Mouse (Mus musculus) heart, embryonic 16.5 days (tissue): ENCODE data around the gene Lmna. TPM values are rescaled to one million over a fixed set of nuclear protein-coding genes. Genes with fewer than 3 reads are reported as not detected.
A peak's percentile ranks its signal among the peaks of the same experiment; 100 is the strongest.

ENCODE experiments used
- ATAC-seq: fragments of 200-750 bp; cut with Nextera tagmentation; replicated peaks from 2 replicates; pipeline ENCODE4 v1.8.0; 2017; ENCODE audit warnings: moderate number of reproducible peaks; ENCODE audit not compliant: insufficient read depth, low FRiP score; ENCODE audit errors: extremely low read depth
- H3K27ac ChIP-seq: fragments of 300-500 bp; sonication (generic); 2 replicates; pipeline ENCODE4 v1.5.1; 2014; ENCODE audit warnings: mild to moderate bottlenecking, low read length, control low read depth, moderate library complexity
- H3K27me3 ChIP-seq: fragments of 300-500 bp; sonication (generic); 2 replicates; pipeline ENCODE4 v1.6.1; 2014; ENCODE audit warnings: low read length, mixed read lengths; ENCODE audit not compliant: control insufficient read depth, insufficient read depth
- H3K36me3 ChIP-seq: fragments of 300-500 bp; sonication (generic); 2 replicates; pipeline ENCODE4 v1.6.1; 2014; ENCODE audit not compliant: control insufficient read depth, insufficient read depth
- H3K4me1 ChIP-seq: fragments of 300-500 bp; sonication (generic); 2 replicates; pipeline ENCODE4 v1.6.1; 2014; ENCODE audit warnings: low read length, mixed read lengths; ENCODE audit not compliant: control insufficient read depth, insufficient read depth
- H3K4me2 ChIP-seq: fragments of 300-500 bp; sonication (generic); 2 replicates; pipeline ENCODE4 v1.6.1; 2014; ENCODE audit warnings: low read depth, mild to moderate bottlenecking, control low read depth, low read length
- H3K4me3 ChIP-seq: fragments of 300-500 bp; sonication (generic); 2 replicates; pipeline ENCODE4 v1.5.1; 2014; ENCODE audit warnings: mild to moderate bottlenecking, control low read depth, low read length
- H3K9ac ChIP-seq: fragments of 300-500 bp; sonication (generic); 2 replicates; pipeline ENCODE4 v1.6.1; 2014; ENCODE audit warnings: low read length, control low read depth
- H3K9me3 ChIP-seq: fragments of 300-500 bp; sonication (generic); replicated peaks from 2 replicates; pipeline ENCODE4 v1.6.1; 2016; ENCODE audit warnings: low read length; ENCODE audit not compliant: control insufficient read depth
- WGBS: fragments of 180-500 bp; shearing (Covaris S2); extraction: QIAGEN DNeasy Blood & Tissue Kit; methylation state at CpG from one replicate; pipeline ENCODE4 v1.1.7; 2014; 5-methylcytosine and 5-hydroxymethylcytosine counted together
- polyA plus RNA-seq: library from polyadenylated mRNA; unstranded; fragments of >200 nt; fragmentation: Nextera tagmentation; extraction: Ambion mirVana; gene quantifications from 2 replicates; pipeline ENCODE4 v1.2.1, GENCODE M21; 2015

Gene Lmna
- polyA plus RNA-seq = 127 and 129 TPM in 2 replicates

DNA sequence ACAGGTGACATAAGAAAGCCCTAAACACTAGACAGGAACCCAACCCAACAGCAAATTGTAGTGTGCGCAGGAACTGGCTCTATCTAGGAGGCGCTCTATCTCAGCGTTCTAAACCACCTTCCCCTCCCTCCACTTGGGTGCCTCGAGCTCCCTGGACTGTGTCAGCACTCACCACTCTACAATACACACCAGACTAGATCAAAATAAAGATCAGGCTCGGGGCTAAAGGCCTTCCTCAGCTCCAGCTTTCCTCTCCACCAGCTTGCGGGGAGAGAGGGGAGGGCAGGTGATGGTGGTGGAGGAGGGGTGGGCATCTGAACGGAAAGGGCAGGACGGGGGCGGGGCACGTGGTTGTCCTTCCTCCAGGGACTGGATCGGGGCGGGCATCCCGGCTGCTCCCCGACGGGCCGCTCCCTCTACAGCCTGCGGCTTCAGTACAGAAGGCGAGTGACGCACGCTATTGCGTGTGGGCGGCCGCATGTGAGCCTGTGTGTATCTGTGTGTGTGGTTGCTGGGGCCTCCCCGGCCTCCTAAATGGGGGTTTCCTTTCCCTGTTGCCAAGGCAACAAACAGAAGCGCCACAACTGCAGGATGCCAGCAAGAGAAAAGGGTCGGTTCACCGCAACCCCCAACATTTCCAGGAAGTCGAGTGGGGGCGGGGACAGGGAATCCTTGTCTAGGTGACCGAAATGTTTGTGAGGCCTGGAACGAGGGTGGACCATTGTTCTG lies at the start of gene Lmna:
Lmna (minus strand) TSS at position 265 of the 729 bp plus-strand sequence.
- H3K27ac ChIP-seq = peak within 1 kb of the TSS; percentile 94
- peak within 1 kb of the TSS; percentile 77 for H3K4me2 ChIP-seq
- under 1% methylated on average over 29 of the region's 31 CpGs for WGBS
- H3K9me3 ChIP-seq = no peaks in the 10 kb centered on the region
- peak; percentile 91 for ATAC-seq
- H3K4me1 ChIP-seq = peaks cover 37% of the 10 kb centered on the region
- peak within 1 kb of the TSS; percentile 75 for H3K9ac ChIP-seq
- peak within 1 kb of the TSS; percentile 58 for H3K4me3 ChIP-seq
- no peaks in the 10 kb centered on the region for H3K36me3 ChIP-seq
- H3K27me3 ChIP-seq = no peaks in the 10 kb centered on the region

DNA sequence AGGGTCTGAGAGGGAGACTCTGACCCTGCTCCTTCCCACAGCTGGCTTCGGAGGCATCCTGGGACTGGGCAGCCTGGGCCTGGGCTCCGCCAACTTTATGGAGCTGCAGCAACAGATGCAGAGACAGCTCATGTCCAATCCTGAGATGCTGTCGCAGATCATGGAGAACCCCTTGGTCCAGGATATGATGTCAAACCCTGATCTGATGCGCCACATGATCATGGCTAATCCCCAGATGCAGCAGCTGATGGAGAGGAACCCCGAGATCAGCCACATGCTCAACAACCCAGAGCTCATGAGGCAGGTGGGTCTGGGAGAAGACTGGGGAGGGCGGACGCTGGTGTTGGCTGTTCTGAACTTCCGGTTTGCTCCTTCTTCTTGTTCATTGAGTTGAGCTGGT lies 46.9 kb upstream of the Lmna start:
- H3K4me2 ChIP-seq = no peak overlapping the region
- H3K4me3 ChIP-seq = no peak overlapping the region
- H3K9me3 ChIP-seq = no peaks in the 10 kb centered on the region
- H3K27me3 ChIP-seq = no peaks in the 10 kb centered on the region
- no peak overlapping the region for H3K9ac ChIP-seq
- H3K4me1 ChIP-seq = peaks cover 15% of the 10 kb centered on the region
- H3K27ac ChIP-seq = no peak overlapping the region
- WGBS = 96% methylated on average over 8 of the region's 8 CpGs
- peaks cover 38% of the 10 kb centered on the region for H3K36me3 ChIP-seq
- ATAC-seq = no peak

DNA sequence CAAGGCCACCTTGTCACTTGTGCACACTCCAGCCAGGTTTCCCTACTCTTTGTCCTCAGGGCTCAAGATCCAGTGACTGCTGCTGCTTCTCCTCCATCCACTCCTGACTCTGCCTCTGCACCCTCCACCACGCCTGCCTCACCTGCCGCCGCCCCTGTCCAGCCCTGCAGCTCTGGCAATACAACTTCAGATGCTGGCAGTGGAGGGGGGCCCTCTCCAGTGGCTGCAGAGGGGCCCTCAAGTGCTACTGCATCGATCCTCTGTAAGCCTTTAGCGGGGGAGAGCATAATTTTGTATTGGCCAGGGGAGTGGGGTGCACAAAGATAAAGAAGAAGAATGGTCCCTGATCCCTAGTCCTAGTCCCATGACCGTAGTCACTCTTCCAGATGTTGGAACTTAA lies 46.0 kb upstream of the Lmna start:
- no peak for ATAC-seq

DNA sequence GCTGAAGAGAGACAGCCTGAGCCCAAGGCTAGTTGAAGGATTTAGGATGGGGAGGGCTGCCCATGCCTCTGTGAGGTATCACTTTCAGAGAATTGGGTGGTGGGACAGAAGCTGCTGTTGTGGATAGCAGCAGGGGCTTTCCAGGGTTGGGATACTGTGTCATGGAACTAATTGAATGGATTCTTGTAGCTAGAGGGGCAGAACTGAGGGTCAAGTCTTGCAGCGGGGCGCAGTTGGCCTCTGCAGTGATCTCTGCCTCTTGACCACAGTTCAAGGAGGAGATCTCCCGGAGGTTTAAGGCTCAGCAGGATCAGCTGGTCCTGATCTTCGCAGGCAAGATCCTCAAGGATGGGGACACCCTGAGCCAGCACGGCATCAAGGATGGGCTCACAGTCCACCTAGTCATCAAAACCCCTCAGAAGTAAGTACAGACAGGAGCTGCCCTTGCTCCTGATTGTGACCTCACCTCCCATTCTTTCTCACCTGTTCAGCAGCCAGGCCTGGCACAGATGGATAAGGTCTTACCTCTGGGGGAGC lies 45.4 kb upstream of the Lmna start:
- ATAC-seq = no peak
- Histone ChIP-seq H3K27ac (no peak overlapping the region), H3K4me3 (no peak overlapping the region), H3K27me3 (no peaks in the 10 kb centered on the region), H3K36me3 (peaks cover 27% of the 10 kb centered on the region), H3K9ac (no peak overlapping the region), H3K4me2 (no peak overlapping the region), H3K4me1 (peaks cover 15% of the 10 kb centered on the region), H3K9me3 (no peaks in the 10 kb centered on the region)
- WGBS = 89% methylated on average over 5 of the region's 5 CpGs

More for the DNA sequence above, 46.0 kb upstream of the Lmna start:
- Histone ChIP-seq H3K36me3 (peaks cover 33% of the 10 kb centered on the region), H3K4me1 (peaks cover 15% of the 10 kb centered on the region), H3K4me2 (no peak overlapping the region), H3K27me3 (no peaks in the 10 kb centered on the region), H3K4me3 (no peak overlapping the region), H3K9ac (no peak overlapping the region), H3K27ac (no peak overlapping the region), H3K9me3 (no peaks in the 10 kb centered on the region)
- 97% methylated on average over 6 of the region's 6 CpGs for WGBS

DNA sequence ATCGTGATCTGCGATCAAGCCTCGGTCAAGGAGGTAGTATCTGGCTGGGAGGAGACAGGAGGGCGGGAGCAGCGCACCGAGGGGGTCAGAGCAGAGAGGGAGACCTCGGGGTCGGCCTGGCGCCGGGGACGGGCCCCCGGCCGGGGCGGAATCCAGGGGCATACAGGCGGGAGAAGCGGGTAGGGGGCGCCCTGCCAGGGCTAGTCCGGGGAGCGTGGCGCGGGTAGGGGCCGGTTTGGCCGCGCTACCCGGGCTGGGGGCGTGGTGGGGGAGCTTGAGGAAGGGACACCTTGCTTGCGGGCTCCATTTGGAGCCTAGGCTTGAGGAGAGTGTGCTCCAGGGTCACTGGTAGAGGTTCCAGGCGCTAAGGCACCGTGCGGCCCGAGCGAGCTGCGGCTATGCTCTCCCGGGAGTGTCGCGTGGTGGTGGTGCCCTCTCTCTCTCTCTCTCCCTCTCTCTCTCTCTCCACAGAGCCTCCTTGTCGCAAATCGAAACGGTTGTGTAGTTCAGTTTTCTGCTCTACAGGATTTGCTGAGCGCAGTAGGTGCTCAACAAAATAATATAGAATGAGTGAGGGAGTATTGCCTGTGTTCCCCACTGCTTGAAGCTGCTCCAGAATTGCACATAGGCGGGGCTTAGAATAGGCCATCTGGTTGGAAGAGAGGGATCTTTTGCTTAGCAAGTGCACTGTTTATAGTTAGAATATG lies 44.3 kb upstream of the Lmna start:
- peak; percentile 5 for ATAC-seq
- under 1% methylated on average over 41 of the region's 41 CpGs for WGBS
- H3K4me2 ChIP-seq = peak overlapping the region; percentile 90
- H3K4me1 ChIP-seq = peaks cover 15% of the 10 kb centered on the region
- H3K9ac ChIP-seq = peak overlapping the region; percentile 85
- no peaks in the 10 kb centered on the region for H3K27me3 ChIP-seq
- H3K4me3 ChIP-seq = peak overlapping the region; percentile 69
- no peaks in the 10 kb centered on the region for H3K9me3 ChIP-seq
- peak overlapping the region; percentile 99 for H3K27ac ChIP-seq
- H3K36me3 ChIP-seq = peaks cover 17% of the 10 kb centered on the region

DNA sequence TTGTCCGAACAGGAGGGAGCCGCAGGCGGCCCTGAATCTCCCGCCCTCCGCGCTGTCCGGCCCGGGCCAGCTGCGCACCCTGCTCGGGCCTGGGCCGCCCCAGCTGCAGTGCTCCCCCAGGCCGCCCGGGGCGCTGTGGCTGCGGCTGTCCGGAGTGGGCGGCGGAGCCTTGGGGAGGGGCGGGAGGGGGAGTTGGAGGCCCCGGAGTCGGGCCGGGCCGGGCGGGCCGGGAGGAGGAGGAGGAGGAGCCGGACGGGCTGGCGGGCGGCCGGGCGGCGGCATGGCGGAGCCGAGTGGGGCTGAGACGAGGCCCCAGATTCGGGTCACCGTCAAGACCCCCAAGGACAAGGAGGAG lies 43.7 kb upstream of the Lmna start, which contains the start of gene Ubqln4:
Ubqln4 (plus strand) TSS at position 234 of the 355 bp plus-strand sequence.
- H3K9me3 ChIP-seq = no peaks in the 10 kb centered on the region
- no peaks in the 10 kb centered on the region for H3K27me3 ChIP-seq
- H3K4me1 ChIP-seq = peaks cover 15% of the 10 kb centered on the region
- peak within 1 kb of the TSS; percentile 90 for H3K4me2 ChIP-seq
- peak; percentile 86 for ATAC-seq
- under 1% methylated on average over 31 of the region's 37 CpGs for WGBS
- peak within 1 kb of the TSS; percentile 99 for H3K27ac ChIP-seq
- peak within 1 kb of the TSS; percentile 88 for H3K9ac ChIP-seq
- H3K36me3 ChIP-seq = peaks cover 14% of the 10 kb centered on the region
- peak within 1 kb of the TSS; percentile 69 for H3K4me3 ChIP-seq

DNA sequence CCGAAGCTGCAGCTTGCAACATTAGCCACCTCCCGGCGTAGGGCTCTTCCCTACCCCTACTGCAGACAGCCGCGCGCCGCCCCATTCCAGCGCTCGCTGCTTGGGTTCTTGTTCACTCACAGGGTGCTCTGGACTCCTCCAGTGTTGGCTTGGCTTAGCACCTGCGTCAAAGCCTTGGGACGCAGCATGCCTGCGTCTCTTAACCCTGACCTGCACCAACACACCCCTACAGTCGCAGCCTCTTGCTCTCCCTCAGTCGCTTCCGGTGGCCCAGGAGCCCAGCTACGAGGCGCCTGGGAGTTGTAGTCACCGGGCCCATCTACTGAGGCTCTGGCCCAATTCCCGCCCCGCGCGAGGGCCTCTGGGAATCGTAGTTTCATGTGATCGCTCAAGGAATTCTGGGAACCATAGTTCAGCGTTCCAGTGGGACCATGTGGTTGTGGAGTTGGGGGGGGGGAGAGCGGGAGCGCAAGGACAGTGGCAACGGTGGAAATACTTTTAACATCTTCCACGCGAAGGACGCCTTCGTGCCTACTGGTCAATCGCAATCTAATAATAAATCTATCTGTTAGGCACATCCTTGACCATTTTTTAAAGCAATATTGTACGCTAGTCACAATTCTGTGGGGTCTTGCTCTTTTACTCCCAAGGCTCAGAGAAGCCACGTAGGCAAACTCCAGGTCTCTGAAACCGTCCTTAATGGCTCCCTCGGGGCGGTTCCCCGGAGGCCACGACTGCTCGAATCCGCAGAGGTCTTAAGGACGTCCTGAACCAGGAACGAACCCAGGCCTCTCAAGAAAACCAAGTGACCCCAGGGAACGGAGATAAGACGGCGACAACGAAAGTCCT lies 43.1 kb upstream of the Lmna start, which contains the start of gene Lamtor2:
Lamtor2 (minus strand) TSS at position 399 of the 849 bp plus-strand sequence.
- peaks cover 15% of the 10 kb centered on the region for H3K4me1 ChIP-seq
- peak within 1 kb of the TSS; percentile 88 for H3K9ac ChIP-seq
- no peaks in the 10 kb centered on the region for H3K9me3 ChIP-seq
- H3K4me2 ChIP-seq = peak within 1 kb of the TSS; percentile 90
- WGBS = under 1% methylated on average over 48 of the region's 48 CpGs
- peak within 1 kb of the TSS; percentile 99 for H3K27ac ChIP-seq
- peaks cover 11% of the 10 kb centered on the region for H3K36me3 ChIP-seq
- ATAC-seq = peak; percentile 91
- no peaks in the 10 kb centered on the region for H3K27me3 ChIP-seq
- H3K4me3 ChIP-seq = peak within 1 kb of the TSS; percentile 69

DNA sequence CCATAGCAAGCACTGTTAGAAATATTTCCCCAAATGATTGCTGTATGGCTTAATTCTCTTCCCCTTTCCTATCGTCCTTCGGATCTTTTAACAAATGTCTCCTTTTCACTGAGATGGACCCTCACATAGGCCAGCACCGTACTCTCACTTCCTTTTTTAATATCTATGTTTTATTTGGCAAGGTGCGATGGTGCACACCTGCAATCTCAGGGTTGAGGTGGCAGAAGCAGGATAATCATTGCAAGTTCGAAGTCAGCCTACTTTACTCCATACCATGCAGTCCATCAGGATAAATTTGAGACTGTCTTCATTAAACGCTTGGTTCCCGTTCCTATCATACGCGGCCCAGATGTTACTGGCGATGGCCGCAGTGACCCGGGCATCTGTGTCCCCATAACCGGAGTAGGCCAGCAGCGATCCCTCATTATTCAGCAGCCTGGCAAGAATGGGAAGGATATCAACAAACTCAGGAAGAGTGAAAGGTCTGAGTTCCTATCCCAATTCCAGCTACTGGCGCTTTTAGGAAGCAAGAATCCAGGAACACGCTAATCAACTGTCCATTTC lies 42.4 kb upstream of the Lmna start:
- peaks cover 15% of the 10 kb centered on the region for H3K4me1 ChIP-seq
- 17% methylated on average over 16 of the region's 16 CpGs for WGBS
- no peaks in the 10 kb centered on the region for H3K9me3 ChIP-seq

More for the DNA sequence above, 42.4 kb upstream of the Lmna start:
- Histone ChIP-seq H3K36me3 (peaks cover 11% of the 10 kb centered on the region), H3K4me2 (peak overlapping the region; percentile 90), H3K4me3 (peak overlapping the region; percentile 69), H3K27ac (peak overlapping the region; percentile 99), H3K27me3 (no peaks in the 10 kb centered on the region), H3K9ac (peak overlapping the region; percentile 88)
- no peak for ATAC-seq
